Mouse (Mus musculus): ENCODE data around the gene Apobec1.
A peak's percentile ranks its signal among the peaks of the same experiment; 100 is the strongest.
"Not testable (repeated sequence)": the region's sequence is repeated elsewhere in the genome, so short reads cannot be mapped to it uniquely, and the experiment has no call there.

Gene Apobec1

GRCm38 (mm10) chr6:122604260-122604659, 2.0 kb upstream of the Apobec1 start:
- DNase-seq (ENCODE audit: low spot score in 2 of 2) = no peak

DNA sequence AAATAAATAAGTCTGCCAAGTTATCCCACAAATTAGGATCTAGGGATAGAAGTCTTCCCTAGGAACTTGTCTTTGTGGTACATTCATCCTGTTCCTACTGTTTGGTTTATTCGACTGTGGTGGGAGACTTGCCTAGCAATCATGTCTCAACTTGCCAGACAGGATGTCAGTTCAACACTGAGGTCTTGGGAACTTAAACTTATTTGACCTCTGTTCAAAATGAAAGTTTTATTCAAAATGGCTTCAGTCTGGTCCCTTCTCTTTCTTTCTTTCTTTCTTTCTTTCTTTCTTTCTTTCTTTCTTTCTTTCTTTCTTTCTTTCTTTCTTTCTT, 713 bp upstream of the Apobec1 start:
- no peak for DNase-seq (ENCODE audit: low spot score in 2 of 2)

DNA sequence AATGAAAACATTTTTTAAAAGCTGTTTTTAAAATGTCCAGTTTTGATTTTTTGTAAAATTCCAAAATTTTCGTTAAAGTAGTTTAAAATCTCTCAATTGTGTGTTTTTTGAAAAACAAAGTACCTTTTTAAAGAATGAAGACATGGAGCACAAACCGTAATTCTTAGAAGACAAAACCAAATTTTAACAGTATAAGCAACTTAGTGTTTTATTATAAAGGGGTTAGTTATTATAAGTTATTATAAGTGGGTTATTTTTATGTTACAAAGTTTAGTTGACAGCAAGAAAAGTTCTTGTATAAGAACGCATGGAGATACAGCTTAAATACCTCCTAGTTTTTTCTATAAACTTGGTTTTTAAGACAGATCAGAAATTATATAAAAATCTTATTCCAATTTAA, 629 bp downstream of the Apobec1 start:
- DNase-seq (ENCODE audit: low spot score in 2 of 2) = no peak

DNA sequence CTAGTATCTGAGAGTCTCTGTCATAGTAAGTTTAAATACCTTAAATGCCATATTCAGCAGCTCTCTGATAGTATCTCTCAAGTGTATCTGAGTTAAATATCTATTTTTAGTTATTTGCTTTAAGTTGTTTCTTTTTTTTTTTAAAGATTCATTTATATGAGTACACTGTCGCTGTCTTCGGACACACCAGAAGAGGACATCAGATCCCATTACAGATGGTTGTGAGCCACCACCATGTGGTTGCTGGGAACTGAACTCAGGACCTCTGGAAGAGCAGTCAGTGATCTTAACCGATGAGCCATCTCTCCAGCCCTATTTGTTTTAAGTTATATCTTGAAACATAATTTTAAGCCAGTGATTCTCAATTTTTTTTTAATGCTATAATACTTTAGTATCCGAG, 1.2 kb downstream of the Apobec1 start:
- DNase-seq (ENCODE audit: low spot score in 2 of 2) = no peak

DNA sequence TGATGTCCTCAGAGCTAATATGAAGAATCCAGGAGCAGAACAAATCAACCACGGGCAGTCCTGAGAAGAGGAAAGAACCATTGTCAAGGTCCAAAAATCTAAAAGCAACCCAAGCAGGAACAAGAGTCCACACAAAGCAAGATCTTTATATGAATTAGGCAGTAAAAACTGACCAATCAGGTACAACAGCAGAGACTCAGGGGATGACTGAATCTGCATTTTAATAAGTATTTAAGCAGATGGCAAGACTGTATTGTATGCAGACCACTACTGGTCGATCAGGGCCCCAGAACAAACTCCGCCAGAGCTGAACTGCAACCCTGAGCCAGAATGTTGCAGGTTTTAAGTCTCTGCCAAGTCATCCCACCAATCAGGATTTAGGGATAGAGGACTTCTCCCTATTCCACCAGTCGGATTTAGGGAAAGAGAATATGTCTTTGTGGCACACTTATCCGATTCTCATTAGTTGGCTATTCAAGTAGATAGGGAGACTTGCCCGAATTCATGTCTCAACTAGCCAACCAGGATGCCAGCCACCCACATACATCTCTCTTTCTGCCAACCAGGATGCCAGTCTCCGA, 2.1 kb downstream of the Apobec1 start:
- DNase-seq (ENCODE audit: low spot score in 2 of 2) = no peak

- no peak for DNase-seq (ENCODE audit: low spot score in 2 of 2)
These were observed 3.0 kb downstream of the Apobec1 start for GRCm38 (mm10) chr6:122599054-122599737.

GRCm38 (mm10) chr6:122598436-122598835, 3.8 kb downstream of the Apobec1 start:
- no peak for DNase-seq (ENCODE audit: low spot score in 2 of 2)

- DNase-seq (ENCODE audit: low spot score in 2 of 2) = no peak
These were observed 4.2 kb downstream of the Apobec1 start for GRCm38 (mm10) chr6:122598014-122598413.

DNA sequence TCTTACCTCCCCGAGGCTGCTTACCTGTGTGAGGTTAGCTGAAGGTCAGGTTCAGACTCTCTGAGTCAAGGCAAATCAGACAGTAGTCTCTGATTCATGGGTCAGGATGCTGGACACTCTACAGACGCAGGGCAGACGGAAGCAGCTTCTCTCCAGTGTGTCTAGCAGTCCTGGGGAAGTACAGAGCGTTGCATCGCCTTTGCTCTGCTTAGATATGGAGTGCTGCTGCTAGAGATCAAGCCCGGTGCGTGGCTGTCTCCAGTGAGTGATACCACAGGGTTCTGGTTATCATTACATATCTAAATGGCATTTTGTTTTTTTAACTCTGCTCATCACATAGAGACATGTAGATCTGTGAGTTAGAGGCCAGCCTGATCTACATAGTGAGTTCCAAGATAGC, 5.6 kb downstream of the Apobec1 start:
- no peak for DNase-seq (ENCODE audit: low spot score in 2 of 2)

- DNase-seq (ENCODE audit: low spot score in 2 of 2) = peak; percentile 12 to 21
These were observed 6.6 kb downstream of the Apobec1 start for GRCm38 (mm10) chr6:122595637-122596036.

DNA sequence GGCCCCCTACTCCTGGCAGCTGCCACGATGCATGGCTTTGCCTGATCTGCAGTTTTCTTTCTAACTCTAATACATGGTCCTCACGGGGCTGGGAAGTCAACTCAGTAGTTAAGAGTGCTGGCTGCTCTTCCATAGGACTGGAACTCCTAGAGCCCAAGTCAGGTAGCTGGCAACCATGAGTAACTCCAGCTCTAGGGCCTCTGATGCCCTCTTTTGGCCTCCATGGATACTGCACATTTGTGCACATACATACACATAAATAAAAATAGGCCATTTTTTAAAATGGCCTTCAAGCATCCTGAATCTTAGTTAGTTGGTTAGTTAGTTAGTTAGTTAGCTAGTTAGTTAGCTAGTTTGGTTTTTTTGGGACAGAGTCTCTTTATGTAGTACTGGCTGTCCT, 9.3 kb downstream of the Apobec1 start:
- DNase-seq (ENCODE audit: low spot score in 2 of 2) = no peak

DNA sequence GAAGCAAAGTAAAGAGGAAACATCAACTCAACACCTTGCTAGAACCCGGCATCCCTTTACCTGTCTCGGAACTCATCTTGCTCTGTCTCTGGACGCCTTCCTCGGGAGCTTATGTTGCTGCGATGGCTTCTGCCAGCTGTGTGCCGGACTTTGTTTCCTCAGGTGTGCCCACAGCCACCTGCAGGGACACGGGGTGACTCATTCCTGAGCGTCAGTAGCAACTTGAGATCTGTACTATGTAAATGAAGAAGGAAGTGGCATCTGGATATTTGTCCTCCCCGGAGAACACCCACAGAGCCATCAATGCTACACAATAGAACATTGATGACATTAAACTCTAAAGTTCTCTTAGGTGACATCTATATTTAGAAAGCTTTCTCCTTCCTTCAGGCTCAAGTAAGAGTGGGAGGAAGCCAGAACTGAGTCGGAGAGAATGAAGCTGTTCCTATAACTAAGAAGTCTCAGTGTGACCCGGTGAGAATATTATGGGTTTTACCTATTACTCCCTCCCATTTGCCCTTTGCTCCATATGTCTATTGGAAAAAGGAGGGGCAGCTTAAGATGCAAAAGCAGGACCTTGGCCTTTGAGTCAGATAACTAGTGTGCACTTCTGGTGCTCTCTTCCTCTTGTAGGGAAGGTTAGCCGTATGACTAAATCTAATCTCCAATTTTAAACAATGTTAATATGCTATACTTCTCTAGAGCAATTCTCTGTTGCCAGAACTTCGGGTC, 11.1 kb downstream of the Apobec1 start:
- DNase-seq (ENCODE audit: low spot score in 2 of 2) = no peak

- no peak for DNase-seq (ENCODE audit: low spot score in 2 of 2)
These were observed 23.2 kb downstream of the Apobec1 start for GRCm38 (mm10) chr6:122579086-122579485.

GRCm38 (mm10) chr6:122577030-122577429, 25.2 kb downstream of the Apobec1 start:
- no peak for DNase-seq (ENCODE audit: low spot score in 2 of 2)

DNA sequence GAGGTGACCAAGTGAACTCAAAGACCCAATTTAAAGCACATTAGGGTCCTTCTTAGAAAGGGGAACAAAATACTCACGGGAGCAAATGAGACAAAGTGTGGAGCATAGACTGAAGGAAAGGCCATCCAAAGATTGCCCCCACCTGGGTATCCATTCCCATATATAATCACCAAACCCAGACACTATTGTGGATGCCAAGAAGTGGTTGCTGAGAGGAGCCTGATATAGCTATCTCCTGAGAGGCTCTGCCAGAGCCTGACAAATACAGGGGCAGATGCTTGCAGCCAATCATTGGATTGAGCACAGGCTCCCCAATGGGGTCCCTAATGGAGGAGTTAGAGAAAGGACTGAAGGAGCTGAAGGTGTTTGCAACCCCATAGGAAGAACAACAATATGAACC, 27.2 kb downstream of the Apobec1 start:
- not testable (repeated sequence) for DNase-seq (ENCODE audit: low spot score in 2 of 2)

- peak in 1 of 2 experiments; percentile 20 for DNase-seq (ENCODE audit: low spot score in 2 of 2)
These were observed 30.7 kb downstream of the Apobec1 start for GRCm38 (mm10) chr6:122571617-122571959.

DNA sequence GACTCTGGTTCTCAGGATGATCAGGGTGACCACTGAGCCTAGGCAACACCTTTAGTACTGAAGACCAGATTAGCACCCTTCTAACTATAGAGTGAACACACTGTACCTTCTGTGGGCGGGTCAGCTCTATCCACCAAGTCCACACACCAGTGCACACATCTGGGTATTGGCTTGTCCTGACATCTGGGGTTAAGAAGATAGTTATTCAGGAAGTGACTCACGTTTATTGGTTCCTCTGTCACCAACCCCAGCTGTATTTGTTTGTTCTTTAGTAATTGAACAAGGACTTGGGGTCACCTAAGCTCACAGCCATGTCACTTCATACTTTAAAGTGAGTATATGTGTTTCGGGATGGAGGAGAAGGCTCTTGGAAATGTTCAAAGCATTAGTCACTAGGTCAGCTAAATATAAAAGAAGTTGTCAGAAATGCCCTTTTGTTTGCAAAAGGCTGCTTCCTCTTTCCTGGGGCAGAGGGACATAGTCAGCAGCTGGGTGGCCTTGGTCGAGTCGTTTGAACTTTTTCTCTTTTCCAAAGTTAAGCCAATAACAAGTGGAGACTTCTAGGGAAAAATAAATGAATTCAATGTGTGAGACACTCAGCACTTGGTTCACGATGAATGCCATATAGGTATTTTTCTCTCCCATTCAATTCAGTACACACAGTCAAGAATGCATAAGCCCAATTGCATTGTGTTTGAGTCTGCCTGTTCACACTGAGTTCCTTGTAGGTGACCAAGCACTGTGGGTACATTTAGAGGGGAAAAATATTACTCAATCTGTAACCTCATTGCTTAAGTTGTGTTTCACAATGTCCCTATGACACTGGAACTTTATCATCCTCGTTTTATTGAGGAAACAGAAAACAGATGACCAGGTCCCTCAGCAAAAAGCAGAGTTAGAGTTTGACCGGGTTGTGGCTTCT, 31.3 kb downstream of the Apobec1 start:
- no peak for DNase-seq (ENCODE audit: low spot score in 2 of 2)

- no peak for DNase-seq (ENCODE audit: low spot score in 2 of 2)
These were observed 32.5 kb downstream of the Apobec1 start for GRCm38 (mm10) chr6:122569762-122570161.

- no peak for DNase-seq (ENCODE audit: low spot score in 2 of 2)
These were observed 33.1 kb downstream of the Apobec1 start for GRCm38 (mm10) chr6:122569113-122569512.

GRCm38 (mm10) chr6:122565070-122565784, 37.0 kb downstream of the Apobec1 start:
- no peak for DNase-seq (ENCODE audit: low spot score in 2 of 2)

- peak; percentile 83 for DNase-seq (ENCODE audit: low spot score in 2 of 2)
These were observed 39.8 kb downstream of the Apobec1 start for GRCm38 (mm10) chr6:122562463-122562862.

DNA sequence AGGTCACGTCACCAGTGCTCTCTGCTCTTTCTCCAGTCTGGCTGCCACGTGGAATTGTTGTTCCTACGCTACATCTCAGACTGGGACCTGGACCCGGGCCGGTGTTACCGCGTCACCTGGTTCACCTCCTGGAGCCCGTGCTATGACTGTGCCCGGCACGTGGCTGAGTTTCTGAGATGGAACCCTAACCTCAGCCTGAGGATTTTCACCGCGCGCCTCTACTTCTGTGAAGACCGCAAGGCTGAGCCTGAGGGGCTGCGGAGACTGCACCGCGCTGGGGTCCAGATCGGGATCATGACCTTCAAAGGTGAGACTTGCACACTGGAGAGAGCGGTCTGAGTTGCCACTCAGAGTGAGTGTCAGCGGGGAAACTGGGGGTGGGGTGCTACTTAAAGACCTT, 41.2 kb downstream of the Apobec1 start:
- DNase-seq (ENCODE audit: low spot score in 2 of 2) = no peak
